Mouse (Mus musculus) spleen, adult 2 months (tissue): Measurements from ENCODE around the gene Rasip1.

ENCODE experiments used
- CTCF ChIP-seq: fragments of 200-500 bp; IDR thresholded peaks from 2 replicates; pipeline ENCODE4 v1.5.1; 2011; ENCODE audit warnings: mild to moderate bottlenecking, inconsistent platforms; ENCODE audit not compliant: insufficient read depth, insufficient read length, insufficient replicate concordance; ENCODE audit errors: extremely low read depth
- POLR2A ChIP-seq: fragments of 200-500 bp; IDR thresholded peaks from 2 replicates; pipeline ENCODE4 v1.6.1; 2011; ENCODE audit warnings: low read depth, low read length, inconsistent platforms

GRCm38 (mm10) chr7:45590874-45591273 lies 36.4 kb upstream of the Rasip1 start:
- TF ChIP-seq POLR2A (no peak), CTCF (no peak)
